ENCODE assay signal across 24 mouse cellular contexts in genomic region chr19:44379090-44379489, GRCm38 (mm10). TPM values are rescaled to one million over a fixed set of nuclear protein-coding genes. Genes with fewer than 3 reads are reported as not detected.
A peak's percentile ranks its signal among the peaks of the same experiment; 100 is the strongest.
DNase-seq lines count a peak whose midpoint lies in the region; ATAC-seq and TF ChIP-seq lines count a peak whose summit lies in the region.
"Had no signal": no experiment of that assay in that cellular context is flagged by ENCODE, and none has a peak within 500 bp of the region (broad histone marks: within the 10 kb centered on the region; RNA-seq: fewer than 3 reads in every experiment).

No protein-coding gene starts in this region.

- no peak for TF ChIP-seq CTCF in bone marrow, adult 2 months (IDR thresholded peaks at IDR 0.05; ENCODE audit: control insufficient read depth, insufficient read depth, low read length)
- no peak for TF ChIP-seq CTCF in olfactory bulb, adult 2 months (IDR thresholded peaks at IDR 0.05; ENCODE audit: insufficient read depth, low read depth, low read length)

- H3K9ac ChIP-seq in midbrain, embryonic 11.5 days (ENCODE audit: low read length) = no peak overlapping the region
- H3K9ac ChIP-seq in midbrain, embryonic 16.5 days (ENCODE audit: low read depth, low read length) = no peak overlapping the region
- H3K9ac ChIP-seq: embryonic facial prominence, embryonic 12.5 days; forebrain, embryonic 13.5 days; forebrain, embryonic 15.5 days; forebrain, postnatal 0 days had no signal

- peak; percentile 26 for DNase-seq in midbrain, embryonic 11.5 days (ENCODE audit: low spot score, missing footprints)
- peak; percentile 25 to 27 for DNase-seq in B cell, adult 2 months
- no peak for DNase-seq in kidney, adult 11 months
- DNase-seq in right cerebral cortex, postnatal 25 days = no peak
- DNase-seq in layer of hippocampus, adult 11-12 months (ENCODE audit: low spot score) = no peak
- DNase-seq: adrenal gland, adult 8-10 months; adrenal gland, postnatal 14 days; adrenal gland, postnatal 36 days; cerebellum, adult 11 months; cerebellum, adult 18-20 months; cerebellum, adult 8-10 months; cerebellum, postnatal 10 days; cerebellum, postnatal 25 days; forebrain, postnatal 0 days had no signal

- ATAC-seq in midbrain, embryonic 11.5 days (ENCODE audit: low FRiP score) = no peak
- ATAC-seq in midbrain, embryonic 16.5 days = no peak
- ATAC-seq: activated CD4-positive, CD25-positive, alpha-beta regulatory T cell, adult 4 months; forebrain, embryonic 13.5 days; forebrain, embryonic 15.5 days; forebrain, postnatal 0 days had no signal

- H3K27me3 ChIP-seq in midbrain, embryonic 11.5 days (ENCODE audit: control insufficient read depth, insufficient read depth, low read length) = no peaks in the 10 kb centered on the region
- H3K27me3 ChIP-seq in midbrain, embryonic 16.5 days (ENCODE audit: control insufficient read depth, insufficient read depth, low read depth, low read length) = no peaks in the 10 kb centered on the region
- H3K27me3 ChIP-seq: embryonic facial prominence, embryonic 12.5 days; forebrain, embryonic 13.5 days; forebrain, embryonic 15.5 days had no signal

- no peak overlapping the region for H3K4me2 ChIP-seq in midbrain, embryonic 11.5 days
- H3K4me2 ChIP-seq in midbrain, embryonic 16.5 days (ENCODE audit: low read length) = no peak overlapping the region
- H3K4me2 ChIP-seq: embryonic facial prominence, embryonic 12.5 days; forebrain, embryonic 13.5 days; forebrain, embryonic 15.5 days had no signal

- H3K4me3 ChIP-seq in midbrain, embryonic 11.5 days (ENCODE audit: low read depth, low read length) = no peak overlapping the region
- no peak overlapping the region for H3K4me3 ChIP-seq in midbrain, embryonic 16.5 days (ENCODE audit: low read depth, low read length)
- H3K4me3 ChIP-seq in bone marrow, adult 2 months (replicated peaks; ENCODE audit: control insufficient read depth, low read depth, low read length) = no peak overlapping the region
- no peak overlapping the region for H3K4me3 ChIP-seq in olfactory bulb, adult 2 months (ENCODE audit: insufficient read depth, low read depth, low read length)
- H3K4me3 ChIP-seq: embryonic facial prominence, embryonic 10.5 days; embryonic facial prominence, embryonic 12.5 days; forebrain, embryonic 13.5 days; forebrain, embryonic 15.5 days had no signal

- no peaks in the 10 kb centered on the region for H3K36me3 ChIP-seq in midbrain, embryonic 11.5 days (ENCODE audit: control insufficient read depth, insufficient read depth, low read length)
- no peaks in the 10 kb centered on the region for H3K36me3 ChIP-seq in midbrain, embryonic 16.5 days (ENCODE audit: control insufficient read depth, insufficient read depth, low read length)
- H3K36me3 ChIP-seq: embryonic facial prominence, embryonic 10.5 days; embryonic facial prominence, embryonic 12.5 days; forebrain, embryonic 15.5 days; G1E had no signal

- H3K4me1 ChIP-seq in midbrain, embryonic 11.5 days (ENCODE audit: control insufficient read depth, insufficient read depth, low read length) = no peaks in the 10 kb centered on the region
- no peaks in the 10 kb centered on the region for H3K4me1 ChIP-seq in midbrain, embryonic 16.5 days (ENCODE audit: control insufficient read depth, insufficient read depth, low read length)
- no peaks in the 10 kb centered on the region; the same call in 1 of the 2 replicates for H3K4me1 ChIP-seq in bone marrow, adult 2 months (ENCODE audit: control insufficient read depth, insufficient read depth, low read length)
- peaks cover 18% of the 10 kb centered on the region for H3K4me1 ChIP-seq in olfactory bulb, adult 2 months (ENCODE audit: control insufficient read depth, insufficient read depth, low read length)
- H3K4me1 ChIP-seq: forebrain, embryonic 13.5 days; forebrain, embryonic 15.5 days had no signal

- TF ChIP-seq POLR2A in bone marrow, adult 2 months (IDR thresholded peaks at IDR 0.05; ENCODE audit: borderline replicate concordance, control insufficient read depth, low read depth, low read length) = no peak
- TF ChIP-seq POLR2A in olfactory bulb, adult 2 months (IDR thresholded peaks at IDR 0.05; ENCODE audit: insufficient read depth, low read depth, low read length) = no peak

- H3K9me3 ChIP-seq in midbrain, embryonic 11.5 days (ENCODE audit: control insufficient read depth, low read length) = no peaks in the 10 kb centered on the region
- no peaks in the 10 kb centered on the region for H3K9me3 ChIP-seq in midbrain, embryonic 16.5 days (replicated peaks; ENCODE audit: control insufficient read depth, low read length, poor library complexity, severe bottlenecking)
- H3K9me3 ChIP-seq: embryonic facial prominence, embryonic 10.5 days; embryonic facial prominence, embryonic 12.5 days; forebrain, embryonic 13.5 days; forebrain, embryonic 15.5 days; G1E had no signal

- H3K27ac ChIP-seq in midbrain, embryonic 11.5 days (ENCODE audit: low read depth, low read length) = no peak overlapping the region
- H3K27ac ChIP-seq in midbrain, embryonic 16.5 days (ENCODE audit: low read length) = no peak overlapping the region
- peak overlapping the region; percentile 74 for H3K27ac ChIP-seq in bone marrow, adult 2 months (ENCODE audit: control insufficient read depth, insufficient read depth, low read depth, low read length, poor library complexity)
- H3K27ac ChIP-seq in olfactory bulb, adult 2 months (ENCODE audit: insufficient read depth, low read depth, low read length) = peak overlapping the region; percentile 76
- H3K27ac ChIP-seq: embryonic facial prominence, embryonic 10.5 days; embryonic facial prominence, embryonic 12.5 days; forebrain, embryonic 13.5 days; forebrain, embryonic 15.5 days had no signal

RNA-seq across cellular contexts. Expression of gene Scd1, which starts 28.6 kb away (rescaled TPM):
- polyA plus RNA-seq in midbrain, embryonic 11.5 days (2014; fragmentation: Nextera tagmentation; extraction: Ambion mirVana) = 16.0 and 17.4 TPM in 2 replicates
- polyA plus RNA-seq in midbrain, embryonic 16.5 days (2015; fragmentation: Nextera tagmentation; extraction: Ambion mirVana) = 7.1 and 8.9 TPM in 2 replicates
- polyA plus RNA-seq in bone marrow, adult 2 months (2011; ENCODE audit: insufficient read depth, insufficient read length, low replicate concordance, missing spikeins) = 29.4 and 37.4 TPM in 2 replicates
- 648 TPM in 1 of 2 replicates, not detected in the other for polyA plus RNA-seq in olfactory bulb, adult 2 months (2012; ENCODE audit: insufficient read depth, insufficient read length, low replicate concordance, missing spikeins)

RNA-seq across cellular contexts. Expression of gene Scd4, which starts 46.2 kb away (rescaled TPM):
- 0.06 TPM in 1 of 2 replicates, not detected in the other for polyA plus RNA-seq in midbrain, embryonic 11.5 days (2014; fragmentation: Nextera tagmentation; extraction: Ambion mirVana)
- polyA plus RNA-seq in midbrain, embryonic 16.5 days (2015; fragmentation: Nextera tagmentation; extraction: Ambion mirVana) = 0.18 and 0.19 TPM in 2 replicates
- polyA plus RNA-seq in bone marrow, adult 2 months (2011; ENCODE audit: insufficient read depth, insufficient read length, low replicate concordance, missing spikeins) = not detected in 2 replicates
- polyA plus RNA-seq in olfactory bulb, adult 2 months (2012; ENCODE audit: insufficient read depth, insufficient read length, low replicate concordance, missing spikeins) = not detected in 2 replicates
- polyA plus RNA-seq: forebrain, embryonic 11.5 days had no signal

Comparison
In these comparisons a context has a peak if more than half of its experiments do, and no peak if none do; other contexts are left out.
1. DNase-seq: peak in midbrain, embryonic 11.5 days (single experiment) and B cell, adult 2 months (2 of 2); none in kidney, adult 11 months (single experiment), right cerebral cortex, postnatal 25 days (single experiment) and layer of hippocampus, adult 11-12 months (single experiment).
2. H3K27ac ChIP-seq: peak in bone marrow, adult 2 months (single experiment) and olfactory bulb, adult 2 months (single experiment); none in midbrain, embryonic 11.5 days (single experiment) and midbrain, embryonic 16.5 days (single experiment).